23 mouse cellular contexts compared by ENCODE assay signal in the genomic region with DNA sequence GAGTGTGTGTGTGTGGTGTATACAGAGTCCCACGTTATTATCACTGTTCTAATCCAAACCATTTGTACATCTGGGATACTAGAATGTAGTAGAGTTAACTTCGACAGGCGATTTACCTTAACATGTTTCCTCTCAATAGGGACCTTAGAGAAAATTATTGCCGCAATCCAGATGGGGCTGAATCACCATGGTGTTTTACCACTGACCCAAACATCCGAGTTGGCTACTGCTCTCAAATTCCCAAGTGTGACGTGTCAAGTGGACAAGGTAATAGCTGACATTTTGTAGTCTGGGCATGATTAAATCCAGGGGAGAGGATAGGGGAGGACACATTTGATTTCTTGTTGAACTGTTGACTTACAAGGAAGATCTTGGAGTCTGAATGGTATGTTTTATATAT. TPM values are rescaled to one million over a fixed set of nuclear protein-coding genes. Genes with fewer than 3 reads are reported as not detected.
DNase-seq lines count a peak whose midpoint lies in the region; ATAC-seq and TF ChIP-seq lines count a peak whose summit lies in the region.
"Had no signal": no experiment of that assay in that cellular context is flagged by ENCODE, and none has a peak within 500 bp of the region (broad histone marks: within the 10 kb centered on the region; RNA-seq: fewer than 3 reads in every experiment).

No protein-coding gene starts in this region.

- peak; percentile 59 for DNase-seq in embryo, embryonic 10.5 days (ENCODE audit: low spot score)
- DNase-seq in embryonic facial prominence, embryonic 11.5 days (ENCODE audit: low spot score), result peak; percentile 68
- DNase-seq in mesoderm, embryonic 11.5 days (ENCODE audit: low read depth, low spot score), result peak; percentile 39
- no peak for DNase-seq in urinary bladder, postnatal 14 days (ENCODE audit: low spot score)
- no peak for DNase-seq in ovary, postnatal 36 days (ENCODE audit: low spot score)
- no peak for DNase-seq in lung, adult 18-20 months
- DNase-seq: adrenal gland, postnatal 10 days; cerebellum, adult 11 months; cerebellum, adult 8-10 months; cerebellum, postnatal 25 days; gastrocnemius, postnatal 10 days; heart, adult 18-20 months; heart, postnatal 10 days; kidney, adult 2 months had no signal

- no peaks in the 10 kb centered on the region for H3K9me3 ChIP-seq in embryonic facial prominence, embryonic 11.5 days (replicated peaks; ENCODE audit: control insufficient read depth, low read length)
- H3K9me3 ChIP-seq: forebrain, embryonic 12.5 days; heart, embryonic 10.5 days had no signal

- no peak overlapping the region for H3K27ac ChIP-seq in embryonic facial prominence, embryonic 11.5 days (replicated peaks; ENCODE audit: low read depth, low read length)
- H3K27ac ChIP-seq: forebrain, embryonic 12.5 days; heart, embryonic 10.5 days; hindbrain, embryonic 14.5 days had no signal

- H3K4me1 ChIP-seq in embryonic facial prominence, embryonic 11.5 days (ENCODE audit: control insufficient read depth, insufficient read depth, low read length), result no peaks in the 10 kb centered on the region
- H3K4me1 ChIP-seq: forebrain, embryonic 12.5 days; heart, embryonic 10.5 days had no signal

- 0 out of 2 replicates have a peak, but pooled peaks have one; percentile 65 for ATAC-seq in embryonic facial prominence, embryonic 11.5 days (replicated peaks; ENCODE audit: insufficient number of reproducible peaks, low FRiP score, low TSS enrichment, low read depth)
- no peak for ATAC-seq in frontal cortex, adult (ENCODE audit: low TSS enrichment)
- ATAC-seq: forebrain, embryonic 16.5 days; intestine, embryonic 16.5 days had no signal

- no peak overlapping the region for H3K4me2 ChIP-seq in embryonic facial prominence, embryonic 11.5 days (ENCODE audit: low read depth, low read length)
- H3K4me2 ChIP-seq: forebrain, embryonic 12.5 days; hindbrain, embryonic 14.5 days had no signal

- no peak overlapping the region for H3K4me3 ChIP-seq in C2C12 (ENCODE audit: insufficient read depth, poor library complexity, severe bottlenecking)
- H3K4me3 ChIP-seq in embryonic facial prominence, embryonic 11.5 days (ENCODE audit: low read depth, low read length), result no peak overlapping the region
- H3K4me3 ChIP-seq: erythroblast, embryonic 14.5 days; forebrain, embryonic 12.5 days; heart, embryonic 10.5 days had no signal

- WGBS in embryonic facial prominence, embryonic 11.5 days, result 23% methylated on average over 6 of the region's 6 CpGs

- no peaks in the 10 kb centered on the region for H3K79me2 ChIP-seq in C2C12 (ENCODE audit: control insufficient read depth, insufficient read depth)

- H3K79me3 ChIP-seq in C2C12 (ENCODE audit: low read depth), result no peaks in the 10 kb centered on the region

- H3ac ChIP-seq in C2C12 (ENCODE audit: control insufficient read depth, insufficient read length, low read depth), result no peak overlapping the region

- no peaks in the 10 kb centered on the region for H3K27me3 ChIP-seq in C2C12 (ENCODE audit: control insufficient read depth, insufficient read depth, insufficient read length)
- H3K27me3 ChIP-seq in embryonic facial prominence, embryonic 11.5 days (ENCODE audit: control insufficient read depth, insufficient read depth, low read length), result no peaks in the 10 kb centered on the region
- H3K27me3 ChIP-seq: CH12.LX; forebrain, embryonic 12.5 days had no signal

- H3K9ac ChIP-seq in embryonic facial prominence, embryonic 11.5 days (replicated peaks; ENCODE audit: low read length), result no peak overlapping the region
- H3K9ac ChIP-seq: forebrain, embryonic 12.5 days; hindbrain, embryonic 14.5 days had no signal

- no peak for TF ChIP-seq CTCF in C2C12 (IDR thresholded peaks at IDR 0.05; ENCODE audit: control insufficient read depth, insufficient read depth, insufficient read length)

- H3K36me3 ChIP-seq in C2C12 (ENCODE audit: control insufficient read depth, insufficient read depth), result no peaks in the 10 kb centered on the region
- H3K36me3 ChIP-seq in embryonic facial prominence, embryonic 11.5 days (replicated peaks; ENCODE audit: control insufficient read depth, insufficient read depth, low read depth, low read length), result no peaks in the 10 kb centered on the region
- H3K36me3 ChIP-seq: forebrain, embryonic 12.5 days; heart, embryonic 10.5 days had no signal

TF ChIP-seq in C2C12, 6 proteins besides CTCF, POLR2A, EP300 and RAD21:
- TF ChIP-seq MYOD1 (IDR thresholded peaks at IDR 0.05; ENCODE audit: control insufficient read depth, insufficient read length, low read depth) (no peak), CEBPB (IDR thresholded peaks at IDR 0.05; ENCODE audit: low read depth) (peak; percentile 52)
TF ChIP-seq in C2C12: peak in this region for 1.

RNA-seq across cellular contexts. Expression of gene Hgf, which starts 44.7 kb away (rescaled TPM):
- polyA plus RNA-seq in C2C12 (2012; fragmentation: generic; extraction: Trizol), result 8.9 TPM
- polyA plus RNA-seq in embryonic facial prominence, embryonic 11.5 days (2014; fragmentation: Nextera tagmentation; extraction: Ambion mirVana), result 4.7 and 6.7 TPM in 2 replicates
- polyA plus RNA-seq: erythroblast, embryonic 14.5 days had no signal

Comparison
In these comparisons a context has a peak if more than half of its experiments do, and no peak if none do; other contexts are left out.
1. DNase-seq: peak in embryo, embryonic 10.5 days (single experiment), embryonic facial prominence, embryonic 11.5 days (single experiment) and mesoderm, embryonic 11.5 days (single experiment); none in urinary bladder, postnatal 14 days (single experiment), ovary, postnatal 36 days (single experiment) and lung, adult 18-20 months (0 of 2).